Mouse (Mus musculus): ENCODE data around the gene Kif18a. TPM values are rescaled to one million over a fixed set of nuclear protein-coding genes. Genes with fewer than 3 reads are reported as not detected.

The Kif18a gene
- total RNA-seq (2022), result 1 to 10 TPM; 1.1 to 1.8 (median 1.3) TPM

DNA sequence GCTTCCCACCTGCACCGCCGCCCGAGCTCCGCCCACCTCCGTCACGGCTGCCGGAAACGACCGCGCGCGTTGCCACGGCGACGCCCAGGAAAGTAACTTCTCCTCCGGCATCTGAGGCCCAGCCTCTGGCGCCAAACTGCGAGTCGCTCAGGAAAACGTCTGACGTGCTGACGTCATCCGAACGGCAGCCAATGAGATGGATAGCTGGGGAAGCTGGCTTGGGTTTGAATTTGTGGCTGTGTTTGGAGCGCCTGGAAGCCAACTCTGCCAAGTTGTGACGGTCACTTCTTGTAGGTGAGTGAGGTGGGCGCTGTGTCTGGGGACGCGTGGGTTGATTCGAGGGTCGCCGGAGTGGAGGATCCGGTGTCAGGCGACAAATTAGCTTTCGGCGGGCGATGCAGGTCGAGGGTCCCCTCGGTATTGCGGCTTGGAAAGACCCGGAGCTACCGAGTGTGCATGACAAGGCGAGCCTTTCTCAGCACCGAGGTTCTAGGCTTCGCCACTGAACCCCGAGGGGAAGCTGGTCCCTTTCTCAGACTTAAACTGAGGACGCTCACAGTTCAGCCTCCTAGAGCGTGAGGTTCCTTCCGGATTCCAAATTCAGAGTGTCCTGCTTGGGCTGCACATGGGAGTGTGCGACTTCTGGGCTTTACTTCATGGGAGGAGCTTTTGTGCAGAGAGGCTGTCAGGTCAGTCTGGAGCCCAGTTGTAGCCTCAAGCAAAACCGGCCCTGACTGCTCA lies at the start of gene Kif18a, which contains the start of gene Mettl15:
Gene Kif18a, plus strand, starts transcription at position 139 of the 741 bp plus-strand sequence.
Gene Mettl15, minus strand, starts transcription at position 149 of the 741 bp plus-strand sequence.
- peak; percentile 94 to 97 for DNase-seq (ENCODE audit: low spot score in 2 of 2)

DNA sequence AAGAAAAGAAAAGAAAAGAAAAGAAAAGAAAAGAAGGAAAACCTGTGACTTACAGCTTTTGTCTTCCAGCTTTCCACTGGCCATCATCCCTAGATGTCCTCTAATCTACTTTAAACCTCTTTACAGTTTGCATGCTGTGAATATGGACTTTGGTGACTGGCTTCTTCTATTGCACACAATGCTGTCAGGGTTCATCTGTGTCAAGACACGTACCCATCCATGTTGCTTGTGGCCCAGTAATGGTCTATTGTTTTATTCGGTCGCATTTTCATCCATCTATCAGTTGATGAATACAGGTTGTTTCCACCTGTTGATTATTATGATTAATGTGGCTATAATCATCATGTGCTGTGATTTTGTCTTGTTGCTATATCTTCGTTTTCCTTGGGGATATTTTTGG lies 46.7 kb upstream of the Kif18a start:
- no peak for DNase-seq (ENCODE audit: low spot score in 2 of 2)

DNA sequence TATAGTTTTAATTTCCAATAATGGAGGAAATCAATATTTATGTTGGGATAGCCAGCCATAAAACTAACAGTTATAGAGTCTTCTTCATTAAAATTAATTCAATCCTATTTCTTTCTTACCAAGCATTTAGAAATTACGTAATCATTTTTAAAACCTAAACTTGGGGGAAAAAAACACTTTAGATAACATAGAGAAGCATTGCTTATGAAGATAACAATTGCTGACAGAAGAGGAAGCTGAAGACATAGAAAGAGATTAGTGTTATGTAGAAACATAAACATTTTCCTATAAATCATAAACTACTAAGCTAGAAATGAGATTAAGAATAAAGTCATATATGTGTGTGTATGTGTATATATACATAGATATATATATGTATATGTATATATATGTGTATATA lies 44.8 kb upstream of the Kif18a start:
- DNase-seq (ENCODE audit: low spot score in 2 of 2), result no peak

DNA sequence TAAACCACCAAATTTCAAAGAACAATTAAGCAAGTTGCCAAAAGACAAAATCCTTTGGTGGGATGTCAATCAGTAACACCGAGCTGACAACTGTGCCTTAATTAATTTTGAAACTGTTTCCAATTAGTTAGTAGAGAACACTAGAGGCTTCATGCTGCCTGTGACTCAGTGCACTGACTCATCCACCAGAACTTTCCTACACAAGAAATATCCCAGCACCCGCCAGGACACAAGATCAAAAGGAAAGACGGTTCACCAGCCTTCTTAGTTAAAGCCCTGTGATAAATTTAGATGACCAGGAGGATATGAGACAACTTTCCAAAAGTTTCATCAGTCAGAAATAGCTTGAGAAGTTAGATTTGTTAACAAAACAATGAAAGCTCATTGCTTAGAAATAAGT lies 38.6 kb upstream of the Kif18a start:
- no peak for DNase-seq (ENCODE audit: low spot score in 2 of 2)

DNA sequence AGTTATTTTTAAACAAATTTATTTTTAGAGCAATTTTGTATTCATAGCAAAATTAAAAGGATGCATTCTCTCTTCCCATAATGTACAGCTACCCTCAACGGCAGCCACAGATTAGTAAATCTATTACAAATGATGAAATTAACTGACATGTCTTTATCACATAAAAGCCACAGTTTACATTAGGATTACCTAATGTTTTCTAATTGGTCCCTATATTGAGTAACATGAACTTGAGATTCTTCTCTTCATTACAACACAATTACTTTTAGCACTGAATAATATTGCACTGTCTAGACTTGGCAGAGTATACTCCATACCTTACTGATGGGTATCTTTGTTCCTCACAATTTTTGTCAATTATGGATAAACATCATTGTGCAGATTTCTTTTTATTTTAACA lies 17.8 kb upstream of the Kif18a start:
- DNase-seq (ENCODE audit: low spot score in 2 of 2), result no peak

DNA sequence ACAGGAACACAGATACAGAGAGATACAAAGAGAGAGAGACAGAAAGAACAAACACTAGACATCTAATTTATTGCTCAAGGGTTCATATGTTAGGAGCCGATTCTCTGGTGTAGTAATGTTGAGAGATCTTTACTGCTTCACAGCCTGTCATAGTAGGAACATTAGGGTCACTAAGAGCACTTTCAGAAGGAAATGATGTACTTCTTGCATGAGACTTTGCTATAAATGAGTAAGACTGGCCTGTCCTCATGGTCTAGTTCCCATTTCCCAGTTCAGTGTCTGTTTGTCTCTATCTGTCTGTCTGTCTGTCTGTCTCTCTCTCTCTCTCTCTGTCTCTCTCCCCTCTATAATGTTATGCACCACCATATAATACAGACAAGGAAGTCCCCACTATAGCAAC lies 7.4 kb upstream of the Kif18a start:
- DNase-seq (ENCODE audit: low spot score in 2 of 2), result no peak

DNA sequence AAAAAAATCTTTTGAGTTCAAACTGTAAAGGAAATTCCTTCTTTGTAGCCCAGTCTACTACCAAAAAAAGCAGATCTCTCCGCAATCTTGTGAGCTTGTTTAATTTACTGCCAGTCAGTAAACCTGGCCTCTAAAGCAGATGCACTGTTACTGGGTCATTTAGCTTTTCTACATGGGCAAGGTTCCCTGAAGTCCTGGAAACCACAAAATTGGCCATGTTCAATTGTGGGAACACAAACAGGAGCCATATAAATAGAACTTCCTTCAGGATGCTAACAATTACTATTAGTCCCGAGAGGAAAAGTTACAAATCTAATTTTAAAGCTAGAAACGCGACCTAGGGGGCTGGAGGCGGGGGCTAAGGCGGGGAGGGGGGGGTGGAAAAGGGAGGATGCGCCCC lies 2.9 kb upstream of the Kif18a start:
- DNase-seq (ENCODE audit: low spot score in 2 of 2), result no peak

DNA sequence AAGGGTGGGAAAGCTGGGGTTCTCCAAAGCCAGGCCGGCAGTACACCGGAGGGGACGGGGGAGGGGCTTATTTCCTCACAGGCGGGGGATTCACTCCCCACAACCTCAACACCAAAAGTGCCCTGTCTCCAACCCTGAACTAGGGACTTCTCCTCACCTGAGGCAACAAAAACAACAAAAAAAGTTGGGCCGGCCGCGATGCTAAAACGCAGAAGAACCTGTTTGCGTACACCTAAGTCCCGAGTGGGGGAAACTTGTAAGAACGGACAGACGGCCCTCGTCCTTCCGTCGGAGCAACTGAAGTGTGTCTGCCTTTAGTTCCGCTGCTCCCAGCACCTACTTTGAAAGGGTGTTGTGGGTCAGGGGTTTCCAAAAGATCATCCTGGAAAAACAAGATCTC lies 2.5 kb upstream of the Kif18a start:
- peak in 1 of 2 experiments; percentile 31 for DNase-seq (ENCODE audit: low spot score in 2 of 2)

DNA sequence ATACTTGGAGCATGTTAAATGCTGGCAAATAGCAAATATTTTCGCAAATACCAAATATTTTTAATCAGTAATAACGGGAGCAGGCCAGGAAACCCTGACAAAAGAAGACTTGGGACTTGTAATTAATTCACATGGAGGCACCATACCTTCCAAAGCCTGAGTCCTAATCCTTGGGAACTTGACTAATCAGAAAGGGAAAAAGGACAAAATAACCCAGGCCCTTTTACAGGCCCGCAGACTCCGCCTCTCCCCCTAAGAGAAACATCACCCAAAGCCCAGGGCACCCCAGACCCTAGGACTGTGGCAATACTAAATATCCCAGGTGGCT lies 302 bp upstream of the Kif18a start:
- DNase-seq (ENCODE audit: low spot score in 2 of 2), result no peak

DNA sequence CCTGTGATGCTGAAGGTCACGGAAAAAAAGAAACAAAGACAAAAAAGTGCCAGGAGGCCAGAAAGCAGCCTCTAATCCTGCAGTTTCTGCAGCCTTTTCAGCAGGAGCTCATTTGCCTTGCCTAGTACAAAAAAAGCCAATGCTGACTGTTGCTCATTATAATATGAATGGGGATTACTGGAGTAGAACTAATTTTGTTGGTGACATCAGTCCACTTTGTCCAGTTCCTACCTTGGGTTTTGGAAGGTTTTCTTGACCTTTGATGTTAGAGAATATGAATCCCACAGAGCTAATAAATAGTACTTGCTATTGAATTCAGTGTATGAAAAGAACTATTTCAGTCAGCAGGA lies 778 bp downstream of the Kif18a start:
- DNase-seq (ENCODE audit: low spot score in 2 of 2), result no peak

DNA sequence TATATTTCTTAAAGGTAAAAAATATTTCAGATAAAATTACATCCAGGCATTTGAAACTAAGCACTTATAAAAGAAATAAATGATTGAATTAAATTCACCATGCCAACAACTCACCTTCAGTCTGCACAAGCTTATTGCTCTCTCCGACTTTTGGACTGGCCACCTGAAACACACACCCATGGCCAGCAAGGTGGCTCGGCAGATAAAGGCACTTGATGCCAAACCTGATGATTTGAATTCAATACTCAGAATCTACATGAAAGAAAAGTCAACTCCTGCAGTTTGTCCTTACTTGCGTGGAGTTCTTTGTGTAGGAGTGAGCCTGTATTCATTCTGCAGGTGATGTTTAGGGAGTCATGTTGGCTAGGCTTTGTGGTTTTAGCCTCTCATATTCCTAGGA lies 3.6 kb downstream of the Kif18a start:
- DNase-seq (ENCODE audit: low spot score in 2 of 2), result no peak

DNA sequence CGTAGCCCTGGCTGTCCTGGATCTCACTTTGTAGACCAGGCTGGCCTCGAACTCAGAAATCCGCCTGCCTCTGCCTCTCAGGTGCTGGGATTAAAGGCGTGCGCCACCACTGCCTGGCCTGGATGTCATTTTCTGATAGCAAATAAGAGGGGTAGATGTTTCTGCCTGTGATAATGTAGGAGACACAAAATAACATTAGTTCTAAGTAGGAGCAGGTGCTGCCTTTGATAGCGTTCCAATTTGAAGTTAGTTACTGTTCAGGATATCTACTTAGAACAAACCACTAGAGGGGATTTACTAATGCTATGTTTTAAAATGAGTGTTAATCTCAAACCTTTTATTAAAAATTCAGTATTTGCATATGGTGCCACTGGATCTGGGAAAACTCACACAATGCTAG lies 8.8 kb downstream of the Kif18a start:
- DNase-seq (ENCODE audit: low spot score in 2 of 2), result no peak

DNA sequence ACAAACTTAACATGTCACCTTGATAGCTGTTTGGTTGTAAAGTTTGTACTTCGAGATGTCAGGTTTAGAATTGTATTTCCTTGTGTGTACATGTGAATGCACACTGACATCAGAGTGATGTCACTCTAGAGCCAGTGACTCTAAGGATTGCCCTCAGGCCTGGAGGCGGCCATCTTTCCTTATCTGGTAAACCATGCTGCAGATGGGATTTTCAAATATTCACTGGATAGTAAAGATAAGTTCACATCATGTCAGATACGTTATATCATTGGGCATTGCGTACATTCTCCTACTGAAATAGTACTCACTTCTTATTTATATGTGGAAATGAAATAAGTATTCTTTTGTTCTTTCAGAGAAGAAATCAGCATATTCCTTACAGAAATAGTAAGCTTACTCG lies 15.7 kb downstream of the Kif18a start:
- no peak for DNase-seq (ENCODE audit: low spot score in 2 of 2)

DNA sequence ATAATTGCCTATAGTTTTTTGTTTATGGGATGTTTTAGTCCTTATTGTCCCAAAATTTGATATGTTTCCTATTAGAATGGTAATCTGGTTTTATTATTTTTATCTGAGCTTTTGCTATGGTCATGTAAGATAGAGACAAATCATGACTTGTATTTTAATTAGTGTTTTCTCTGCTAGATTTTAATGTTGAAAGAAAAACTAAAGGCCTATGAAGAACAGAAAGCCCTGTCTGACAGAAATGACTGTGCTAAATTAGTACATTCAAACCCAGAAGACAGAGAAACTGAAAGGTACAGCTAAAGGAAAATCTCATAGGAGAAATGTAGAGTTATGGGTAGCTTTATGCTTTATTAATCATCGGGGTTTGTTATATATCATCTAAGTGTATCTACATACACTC lies 17.6 kb downstream of the Kif18a start:
- DNase-seq (ENCODE audit: low spot score in 2 of 2), result no peak

DNA sequence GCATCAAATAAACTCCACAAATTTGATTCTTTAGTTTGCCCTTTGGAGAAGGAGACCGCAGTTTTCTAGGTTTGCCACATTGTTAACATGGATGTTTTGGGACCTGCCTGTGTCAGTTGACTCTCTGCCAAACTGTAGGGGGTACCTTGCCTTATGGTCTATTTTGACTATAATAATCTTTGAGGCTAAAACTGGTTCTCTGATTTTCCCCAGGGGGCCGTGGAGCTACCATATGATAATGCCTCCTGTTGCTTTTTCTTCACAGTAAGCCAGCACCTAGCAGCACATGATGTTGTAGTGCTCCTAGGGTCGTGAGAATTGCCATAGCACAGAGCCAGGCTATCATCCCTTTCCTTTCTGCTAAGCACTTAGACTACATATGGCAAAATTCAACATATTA lies 21.7 kb downstream of the Kif18a start:
- DNase-seq (ENCODE audit: low spot score in 2 of 2), result no peak

DNA sequence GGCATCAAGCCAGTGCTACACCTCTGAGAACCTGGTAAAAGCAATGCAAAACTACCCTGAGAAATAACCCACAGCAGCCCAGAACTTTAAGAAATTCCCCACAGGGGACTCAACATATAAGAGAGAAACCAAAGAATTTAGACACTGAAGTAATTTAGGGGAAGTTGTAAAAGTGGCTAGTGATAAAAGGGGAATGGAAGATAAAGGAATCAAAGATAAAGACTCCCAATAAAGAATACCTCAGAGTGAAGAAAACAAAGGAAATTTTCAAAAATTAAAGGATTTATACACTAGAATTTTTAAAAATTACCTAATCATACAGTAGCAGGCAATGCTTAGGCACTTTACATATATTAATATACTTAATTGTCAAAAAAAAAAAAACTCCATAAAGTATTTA lies 23.1 kb downstream of the Kif18a start:
- DNase-seq (ENCODE audit: low spot score in 2 of 2), result no peak

DNA sequence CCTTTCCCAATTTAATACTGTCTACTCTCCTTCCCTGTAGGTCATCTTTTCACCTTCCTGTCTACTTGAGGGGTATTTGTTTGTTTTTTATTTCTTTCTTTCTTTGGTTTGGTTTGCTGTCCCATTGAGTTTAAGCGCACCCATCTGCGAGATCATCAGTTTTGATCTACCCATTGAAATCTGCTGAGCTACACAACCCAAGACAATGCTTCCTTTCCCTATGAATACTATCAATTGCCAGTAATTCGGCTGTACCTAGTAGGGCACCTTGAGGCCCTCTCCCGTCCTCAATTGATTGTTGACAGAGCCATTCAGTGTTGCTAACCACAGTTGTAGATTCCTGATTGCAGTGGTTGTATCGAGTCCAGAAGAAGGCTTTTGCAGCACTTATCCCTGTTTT lies 30.8 kb downstream of the Kif18a start:
- DNase-seq (ENCODE audit: low spot score in 2 of 2), result no peak

DNA sequence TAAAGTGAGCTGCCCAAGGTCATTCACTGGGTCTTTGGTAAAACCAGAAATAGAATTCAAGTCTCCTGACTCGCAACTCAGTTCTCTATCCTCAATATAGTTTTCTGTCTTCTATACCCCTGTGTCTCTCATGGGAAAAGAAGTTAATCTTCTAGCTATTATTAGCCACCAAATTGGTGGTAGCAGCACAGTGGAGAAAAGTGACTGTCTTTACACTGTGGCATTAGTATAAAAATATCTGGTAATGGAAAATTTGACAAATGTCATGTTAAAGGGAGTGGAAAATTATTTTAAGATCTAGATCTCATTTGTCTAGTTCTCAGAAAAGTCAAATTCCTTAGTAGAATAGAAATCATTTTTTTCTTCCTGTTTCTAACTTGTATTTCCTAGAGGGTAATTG lies 51.3 kb downstream of the Kif18a start:
- DNase-seq (ENCODE audit: low spot score in 2 of 2), result no peak

DNA sequence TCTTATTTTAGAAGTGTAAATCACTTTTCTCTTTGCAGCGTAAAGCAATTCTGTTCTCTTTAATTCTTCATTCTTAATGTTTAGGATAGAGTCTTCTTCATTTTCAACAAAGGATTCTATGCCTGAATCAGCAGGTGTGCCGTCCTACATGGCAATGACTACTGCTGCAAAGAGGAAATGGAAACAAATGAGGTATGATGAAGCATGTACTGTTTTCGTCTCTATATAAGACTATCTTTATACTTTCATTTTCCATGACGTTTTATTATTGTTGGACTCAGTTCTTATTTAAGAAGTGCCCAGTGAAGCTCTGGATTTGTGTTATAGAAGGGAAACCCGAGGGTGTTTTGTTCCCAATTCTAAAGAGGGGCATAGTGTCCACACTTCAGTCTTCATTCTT lies 53.7 kb downstream of the Kif18a start:
- DNase-seq (ENCODE audit: low spot score in 2 of 2), result no peak

DNA sequence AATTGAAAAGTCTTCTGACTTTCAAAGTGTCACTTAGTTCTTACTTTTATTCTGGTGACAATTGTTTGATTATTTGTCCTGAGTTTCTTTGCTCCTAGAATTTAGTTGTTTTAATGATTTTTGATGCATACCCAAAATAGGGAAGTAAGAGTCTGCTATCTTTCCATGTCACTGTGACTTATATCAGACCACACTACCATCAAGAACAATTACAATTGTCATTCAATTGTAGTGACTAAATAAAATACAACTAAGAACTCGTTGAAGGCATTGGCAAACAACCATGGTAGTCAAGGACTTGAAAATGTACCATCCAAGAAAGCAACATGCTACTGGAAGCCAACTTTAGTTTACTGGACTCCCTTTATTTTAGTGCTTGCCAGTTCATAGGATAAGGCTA lies 55.2 kb downstream of the Kif18a start:
- no peak for DNase-seq (ENCODE audit: low spot score in 2 of 2)

DNA sequence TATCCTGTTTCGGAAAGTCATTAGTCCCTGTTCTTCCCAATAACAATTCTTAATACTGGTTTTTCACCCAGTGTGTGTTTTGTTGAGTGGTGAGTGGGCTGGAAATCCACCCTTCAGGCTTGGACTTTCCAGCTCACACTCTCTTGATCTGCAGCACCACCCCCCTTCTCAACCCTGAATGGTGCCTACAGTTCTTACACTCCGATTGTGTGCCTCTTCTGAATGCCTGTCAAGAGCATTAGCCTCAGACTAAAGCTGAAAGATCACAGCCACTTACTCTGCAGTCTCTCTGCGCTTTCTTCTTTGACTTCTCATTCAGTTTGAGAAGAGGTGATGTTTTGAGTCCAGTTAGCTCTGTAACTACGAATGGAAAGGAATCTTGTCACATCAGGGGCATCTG lies 64.8 kb downstream of the Kif18a start:
- no peak for DNase-seq (ENCODE audit: low spot score in 2 of 2)

DNA sequence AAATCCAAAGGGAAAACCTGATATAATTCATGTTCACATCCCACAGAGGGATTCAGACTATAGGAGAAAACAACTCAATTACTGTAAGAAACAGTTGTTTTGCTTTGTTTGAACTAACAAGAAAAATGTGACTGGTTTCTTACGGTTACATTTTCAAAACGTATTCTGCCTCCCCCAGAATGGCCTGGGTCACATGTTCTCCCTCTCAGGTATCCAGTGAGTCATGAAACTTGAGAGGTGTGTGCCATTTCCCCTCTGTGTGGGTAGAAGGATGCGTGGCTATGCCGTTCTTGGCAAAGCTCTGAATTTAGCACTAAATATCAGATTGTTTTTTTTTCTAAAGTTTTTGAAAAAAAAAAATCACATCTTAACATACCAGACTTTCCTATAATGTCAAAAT lies 68.2 kb downstream of the Kif18a start:
- DNase-seq (ENCODE audit: low spot score in 2 of 2), result no peak

DNA sequence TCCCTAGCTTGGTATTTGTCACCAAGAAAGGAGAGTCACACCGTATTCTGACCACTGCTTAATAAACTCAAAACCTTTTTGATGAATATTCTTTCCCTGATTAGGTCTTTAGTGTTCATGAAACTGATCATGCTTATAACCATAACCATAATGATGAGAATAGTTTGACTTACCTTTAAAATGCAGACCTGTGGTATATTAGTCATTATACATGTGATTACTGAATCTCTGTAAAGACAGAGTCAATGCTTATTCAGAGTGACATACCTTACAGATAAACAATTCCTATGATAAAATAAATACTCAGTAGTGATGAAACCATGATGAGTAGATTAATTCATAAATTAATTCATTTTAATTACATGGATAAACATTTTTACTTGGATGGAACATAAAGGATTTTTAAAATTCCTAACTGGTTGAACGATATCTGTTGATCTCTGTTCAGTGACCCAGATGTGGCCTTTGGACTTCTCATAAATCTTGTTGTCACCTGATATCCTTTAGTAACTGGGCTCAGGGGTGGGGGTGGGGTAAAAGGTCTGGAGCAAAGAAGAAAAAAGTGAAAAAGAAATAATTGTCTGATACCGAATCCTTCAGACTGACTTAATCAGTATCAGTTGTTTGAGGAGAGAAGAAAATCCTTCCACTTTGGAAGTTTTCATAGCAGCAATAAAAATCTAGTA lies 78.1 kb downstream of the Kif18a start:
- no peak for DNase-seq (ENCODE audit: low spot score in 2 of 2)
